Mouse (Mus musculus) kidney, postnatal 36 days (tissue): ENCODE data around the gene Trim41.
"Not testable (repeated sequence)": the region's sequence is repeated elsewhere in the genome, so short reads cannot be mapped to it uniquely, and the experiment has no call there.

Source experiments
- DNase-seq, 2 experiments: peaks; one replicate each; pipeline ENCODE4 v3.0.0; 2021 to 2022; ENCODE audit warnings: mixed read lengths in 2 of 2

Trim41 gene

DNA sequence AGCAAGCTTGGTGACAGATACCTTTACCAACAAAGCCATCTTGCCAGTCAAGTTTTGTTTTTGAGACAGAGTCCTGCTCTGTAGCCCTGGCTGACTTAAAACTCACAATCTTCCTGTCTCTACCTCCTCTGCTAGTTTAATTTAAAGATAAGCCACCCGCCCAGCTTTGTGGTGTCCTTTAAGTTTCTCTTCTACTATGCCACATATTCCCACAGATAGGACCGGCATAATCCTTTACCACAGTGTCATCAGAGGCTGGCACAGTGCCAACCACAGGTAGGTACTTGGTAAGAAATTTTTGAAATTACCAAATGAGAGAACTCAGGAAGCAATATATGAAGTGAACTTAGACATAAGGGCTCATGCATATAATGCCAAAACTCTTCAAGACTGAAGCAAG is 7.0 kb downstream of the Trim41 start:
- peak in 1 of 2 experiments; percentile 24 for DNase-seq

- no peak for DNase-seq
Measured at GRCm38 (mm10) chr11:48809434-48809830, 7.7 kb downstream of the Trim41 start.

GRCm38 (mm10) chr11:48808737-48809433 is 8.3 kb downstream of the Trim41 start:
- DNase-seq, result no peak

DNA sequence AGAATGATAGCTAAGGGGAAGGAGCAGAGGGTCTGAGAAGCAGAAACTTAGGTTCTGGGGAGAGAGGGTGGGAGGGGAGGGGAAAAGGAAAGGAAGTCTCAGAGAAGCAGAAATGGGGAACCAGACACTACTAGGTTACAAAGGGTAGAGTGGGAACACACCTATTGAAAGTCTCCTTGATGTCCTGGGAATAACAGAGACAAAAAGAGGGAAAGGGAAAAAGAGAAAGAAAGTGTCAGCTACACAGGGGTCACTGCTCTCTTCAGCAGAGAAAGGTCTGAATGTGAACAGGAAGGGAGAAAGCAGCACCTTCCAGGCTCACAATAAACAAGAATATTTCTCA is 8.9 kb downstream of the Trim41 start:
- DNase-seq, result no peak

GRCm38 (mm10) chr11:48807563-48808303 is 9.4 kb downstream of the Trim41 start:
- no peak for DNase-seq

DNA sequence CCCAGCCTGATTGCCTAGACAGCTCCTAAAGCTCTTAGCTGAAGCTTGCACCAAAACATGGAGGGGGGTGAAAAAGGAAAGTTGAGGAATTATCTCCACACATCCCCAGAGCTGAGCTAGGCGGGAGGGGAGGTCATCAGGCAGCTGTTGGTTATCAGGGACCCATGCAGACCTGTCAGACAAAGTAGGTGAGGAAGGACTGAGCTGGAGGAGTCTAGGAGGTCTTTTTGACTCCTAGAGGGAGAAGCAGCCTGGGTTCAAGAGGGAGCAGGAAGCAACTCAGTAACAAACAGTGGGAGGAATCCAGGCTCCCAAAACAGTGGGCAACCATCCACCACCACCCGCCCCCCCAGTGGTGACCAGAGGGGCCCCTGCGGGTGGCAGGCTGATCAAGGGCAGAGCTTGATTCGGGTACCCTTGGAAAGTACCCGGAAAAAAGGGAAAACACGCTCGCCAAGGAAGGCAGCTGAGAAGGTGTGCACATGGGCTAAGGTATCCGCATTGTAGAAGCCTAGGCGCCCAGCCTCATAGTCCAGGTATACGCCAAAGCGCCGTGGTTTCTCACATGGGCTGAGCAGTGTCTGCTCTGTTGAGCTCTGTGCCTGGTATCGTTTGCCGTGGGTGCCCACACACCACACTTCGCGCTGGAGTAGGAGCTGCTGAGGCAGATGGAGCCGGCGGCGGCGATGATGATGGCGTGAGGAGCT is 10.1 kb downstream of the Trim41 start:
- no peak for DNase-seq

DNA sequence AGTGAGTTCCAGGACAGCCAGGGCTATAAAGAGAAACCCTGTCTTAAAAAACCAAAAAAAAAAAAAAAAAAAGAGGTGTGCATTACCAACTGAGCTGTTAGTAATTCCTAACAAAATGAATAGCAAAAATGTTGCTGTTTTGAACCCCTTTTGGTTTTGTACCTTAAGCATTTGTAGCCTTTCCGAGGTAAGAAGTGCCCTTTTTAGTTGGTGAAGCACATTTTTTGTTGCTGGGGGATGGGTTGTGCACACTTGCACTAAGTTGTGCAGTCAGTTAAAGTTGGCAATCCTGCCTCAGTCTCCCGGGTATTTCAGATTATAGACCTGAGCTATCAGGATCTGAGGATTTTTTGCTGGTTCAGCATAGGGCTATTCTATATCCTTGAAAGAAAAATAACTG is 12.2 kb downstream of the Trim41 start:
- no peak for DNase-seq

- no peak for DNase-seq
Measured at GRCm38 (mm10) chr11:48803988-48804387, 13.2 kb downstream of the Trim41 start.

GRCm38 (mm10) chr11:48801831-48802772 is 15.1 kb downstream of the Trim41 start:
- DNase-seq, result no peak

DNA sequence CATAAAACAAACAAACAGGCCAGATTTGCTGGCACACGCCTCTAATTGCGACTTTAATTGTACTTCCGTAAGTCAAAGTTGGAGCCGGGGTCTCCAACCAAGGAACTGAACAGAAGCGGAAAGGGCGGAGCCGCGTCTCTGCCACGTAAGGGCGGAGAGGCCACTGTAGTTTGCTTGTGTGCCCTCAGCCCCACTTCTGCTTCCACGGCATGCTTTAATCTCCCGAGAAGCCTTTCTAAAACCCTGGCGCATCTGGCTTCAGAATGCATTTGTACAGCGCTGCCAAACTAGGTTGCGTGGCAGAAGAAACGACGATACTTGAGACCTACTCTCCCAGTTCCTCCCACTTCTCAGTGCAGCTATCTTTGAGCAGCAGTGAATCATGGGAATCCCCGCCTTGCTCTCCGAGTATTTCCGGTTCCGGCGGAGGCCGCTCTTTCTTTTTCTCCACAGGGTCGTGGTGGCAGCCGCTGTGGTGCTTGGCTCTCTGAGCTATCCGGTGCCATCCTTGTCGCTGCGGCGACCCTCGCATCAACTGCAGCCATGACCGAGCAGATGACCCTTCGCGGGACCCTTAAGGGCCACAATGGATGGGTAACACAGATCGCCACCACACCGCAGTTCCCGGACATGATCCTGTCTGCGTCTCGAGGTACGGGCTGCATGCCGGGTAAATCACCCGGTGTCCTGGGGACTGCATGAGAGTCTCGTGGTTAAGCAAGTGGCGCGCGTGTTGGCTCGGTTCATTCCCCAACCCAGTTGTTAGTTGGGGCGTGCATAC is 17.0 kb downstream of the Trim41 start, which contains the start of gene Rack1:
Gene Rack1 (plus strand): TSS at position 412 of the 781 bp plus-strand sequence.
- DNase-seq, result peak; percentile 90 to 92

- no peak for DNase-seq
Measured at GRCm38 (mm10) chr11:48798984-48799920, 17.9 kb downstream of the Trim41 start.

GRCm38 (mm10) chr11:48798308-48798707 is 18.8 kb downstream of the Trim41 start:
- DNase-seq, result no peak

DNA sequence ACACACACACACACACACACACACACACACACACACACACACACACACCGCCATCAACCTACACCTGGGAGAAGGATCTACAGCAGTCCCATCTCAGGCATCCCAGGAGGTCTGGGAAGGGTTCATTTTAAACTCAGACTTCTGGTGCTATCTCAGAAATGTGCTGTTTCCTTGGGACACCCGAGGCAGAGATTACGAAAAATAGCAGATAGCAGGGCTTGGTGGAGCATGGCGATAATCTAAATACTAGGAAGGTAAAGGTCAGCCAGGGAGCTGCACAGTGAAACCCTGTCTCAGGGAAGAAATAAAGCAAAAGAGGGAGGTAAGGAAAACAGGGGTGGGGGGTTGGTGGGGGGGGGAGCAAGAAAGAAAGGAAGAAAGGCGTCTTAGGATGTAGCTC is 19.9 kb downstream of the Trim41 start:
- DNase-seq, result no peak

GRCm38 (mm10) chr11:48796290-48796689 is 20.9 kb downstream of the Trim41 start:
- no peak for DNase-seq

- DNase-seq, result peak in 1 of 2 experiments; percentile 56
Measured at GRCm38 (mm10) chr11:48795221-48795620, 21.9 kb downstream of the Trim41 start.

DNA sequence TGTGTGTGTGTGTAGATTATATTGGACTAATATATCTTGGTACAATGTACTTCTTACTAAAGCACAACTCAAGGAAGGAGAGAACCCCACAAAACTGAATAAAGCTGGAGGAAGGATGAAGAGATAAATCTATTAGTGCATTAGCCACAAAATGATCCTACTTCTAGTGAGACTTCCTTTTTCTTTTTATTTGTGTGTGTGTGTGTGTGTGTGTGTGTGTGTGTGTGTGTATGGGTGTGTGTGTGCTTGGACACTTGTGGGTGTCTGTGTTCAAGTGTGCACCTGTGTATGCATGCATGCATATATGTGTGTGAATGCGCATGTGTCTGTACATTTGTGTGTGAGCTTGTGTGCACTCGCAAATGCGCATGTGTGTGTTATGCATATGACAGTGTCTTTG is 24.0 kb downstream of the Trim41 start:
- no peak for DNase-seq

DNA sequence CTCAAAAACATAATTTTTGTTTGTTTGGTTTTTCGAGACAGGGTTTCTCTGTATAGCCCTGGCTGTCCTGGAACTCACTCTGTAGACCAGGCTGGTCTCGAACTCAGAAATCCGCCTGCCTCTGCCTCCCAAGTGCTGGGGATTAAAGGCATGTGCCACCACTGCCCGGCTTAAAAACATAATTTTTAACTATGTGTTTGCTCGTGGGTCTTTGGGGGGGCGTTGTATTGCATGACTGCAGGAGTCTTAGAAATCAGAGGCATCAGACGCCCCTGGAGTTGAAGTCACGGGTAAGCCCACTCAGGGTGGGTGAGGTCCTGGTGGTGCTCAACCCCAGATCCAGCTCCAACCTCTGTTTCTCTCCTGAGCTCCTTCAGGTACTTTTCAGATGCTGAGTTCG is 25.3 kb downstream of the Trim41 start:
- not testable (repeated sequence) for DNase-seq

DNA sequence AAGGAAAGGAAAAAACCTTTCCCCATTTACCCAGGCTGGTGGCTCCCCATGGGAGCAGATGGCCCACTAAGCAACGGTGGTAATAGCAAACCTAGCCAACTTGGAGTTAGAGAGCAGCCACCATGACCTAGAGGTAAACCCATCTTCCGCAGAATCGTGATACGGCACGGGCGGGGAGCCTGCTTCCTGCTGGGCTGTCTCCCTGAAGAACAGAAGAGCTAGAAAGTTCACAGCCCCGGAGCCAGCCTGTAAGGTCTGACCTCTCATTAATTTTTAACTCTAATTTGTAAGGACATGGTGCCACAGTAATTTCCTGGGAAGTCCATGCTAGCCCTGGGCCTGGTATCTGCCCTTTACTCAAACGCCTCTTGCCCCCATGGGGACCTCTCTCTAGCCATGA is 26.2 kb downstream of the Trim41 start:
- DNase-seq, result peak; percentile 61 to 64

GRCm38 (mm10) chr11:48789973-48790823 is 27.0 kb downstream of the Trim41 start:
- DNase-seq, result peak; percentile 88 to 96

DNA sequence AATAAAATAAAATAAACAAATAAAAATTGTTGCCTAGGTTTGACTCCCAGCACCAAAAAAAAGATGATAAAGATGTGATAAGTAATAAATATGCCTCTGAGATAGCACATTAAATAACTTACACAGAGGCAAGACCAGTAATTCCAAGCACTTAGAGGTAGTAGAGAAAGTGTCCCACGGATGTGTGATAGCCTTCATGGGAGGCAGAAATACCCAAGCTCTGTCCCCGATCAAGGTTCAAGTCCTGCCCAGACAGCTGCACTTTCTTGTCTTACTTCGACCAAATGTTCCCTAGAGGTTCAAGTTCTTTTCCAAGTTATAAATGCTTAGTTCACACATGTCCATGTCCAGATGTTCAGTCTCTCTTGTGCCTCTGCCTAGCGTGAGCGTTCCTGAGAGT is 27.9 kb downstream of the Trim41 start:
- no peak for DNase-seq
